Mouse (Mus musculus) intestine, embryonic 15.5 days (tissue): Measurements from ENCODE around the gene Rec114. TPM values are rescaled to one million over a fixed set of nuclear protein-coding genes. Genes with fewer than 3 reads are reported as not detected.

Experiments used
- ATAC-seq: fragments of 200-750 bp; cut with Nextera tagmentation; 2 replicates; pipeline ENCODE4 v1.8.0; 2017; ENCODE audit warnings: moderate TSS enrichment, moderate library complexity
- H3K27ac ChIP-seq: fragments of 300-500 bp; sonication (generic); 2 replicates; pipeline ENCODE4 v1.5.1; 2015; ENCODE audit warnings: mild to moderate bottlenecking, inconsistent platforms
- H3K27me3 ChIP-seq: fragments of 300-500 bp; sonication (generic); replicated peaks from 2 replicates; pipeline ENCODE4 v1.6.1; 2015; ENCODE audit warnings: inconsistent platforms
- H3K36me3 ChIP-seq: fragments of 300-500 bp; sonication (generic); 2 replicates; pipeline ENCODE4 v1.6.1; 2015; ENCODE audit warnings: inconsistent platforms
- H3K4me1 ChIP-seq: fragments of 300-500 bp; sonication (generic); replicated peaks from 2 replicates; pipeline ENCODE4 v1.6.1; 2015; ENCODE audit warnings: inconsistent platforms
- H3K4me2 ChIP-seq: fragments of 300-500 bp; sonication (generic); replicated peaks from 2 replicates; pipeline ENCODE4 v1.6.1; 2015; ENCODE audit warnings: mild to moderate bottlenecking, inconsistent platforms
- H3K4me3 ChIP-seq: fragments of 300-500 bp; sonication (generic); replicated peaks from 2 replicates; pipeline ENCODE4 v1.5.1; 2015; ENCODE audit warnings: inconsistent platforms
- H3K9ac ChIP-seq: fragments of 300-500 bp; sonication (generic); 2 replicates; pipeline ENCODE4 v1.6.1; 2015; ENCODE audit warnings: inconsistent platforms
- H3K9me3 ChIP-seq: fragments of 300-500 bp; sonication (generic); 2 replicates; pipeline ENCODE4 v1.6.1; 2016; ENCODE audit warnings: inconsistent platforms
- WGBS: fragments of 180-500 bp; shearing (Covaris S2); methylation state at CpG from one replicate; pipeline ENCODE4 v1.1.7; 2015; 5-methylcytosine and 5-hydroxymethylcytosine counted together
- polyA plus RNA-seq: library from polyadenylated mRNA; unstranded; fragments of >200 nt; fragmentation: Nextera tagmentation; extraction: Ambion mirVana; gene quantifications from 2 replicates; pipeline ENCODE4 v1.2.1, GENCODE M21; 2015

Gene Rec114
- polyA plus RNA-seq, 1 experiment from 2014 or later: 2.6 TPM

DNA sequence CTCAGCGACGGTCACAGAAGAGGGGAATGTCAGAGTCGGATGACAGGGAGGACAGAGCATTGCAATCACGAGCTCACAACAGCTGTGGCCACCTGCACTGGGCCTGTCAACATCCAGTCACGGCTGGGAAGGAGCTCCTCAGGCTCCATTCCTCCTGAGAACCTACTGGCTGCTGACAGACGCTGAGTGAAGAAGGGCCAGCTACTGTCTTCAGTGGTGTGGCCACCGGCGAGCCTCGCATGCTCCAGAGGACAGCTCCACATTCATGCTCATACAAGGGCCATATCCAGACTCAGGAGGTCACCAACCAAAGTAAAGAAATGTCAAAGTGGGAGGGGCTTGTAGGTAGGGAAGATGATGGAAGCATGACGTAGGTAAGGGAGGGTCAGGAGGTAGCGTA, 36.0 kb downstream of the Rec114 start:
- H3K9me3 ChIP-seq: no peaks in the 10 kb centered on the region
- no peaks in the 10 kb centered on the region for H3K27me3 ChIP-seq
- no peak overlapping the region for H3K27ac ChIP-seq
- WGBS: 81% methylated on average over 11 of the region's 11 CpGs
- ATAC-seq: no peak
- H3K4me2 ChIP-seq: no peak overlapping the region
- no peak overlapping the region for H3K9ac ChIP-seq
- H3K4me3 ChIP-seq: no peak overlapping the region
- no peaks in the 10 kb centered on the region for H3K4me1 ChIP-seq
- H3K36me3 ChIP-seq: no peaks in the 10 kb centered on the region

DNA sequence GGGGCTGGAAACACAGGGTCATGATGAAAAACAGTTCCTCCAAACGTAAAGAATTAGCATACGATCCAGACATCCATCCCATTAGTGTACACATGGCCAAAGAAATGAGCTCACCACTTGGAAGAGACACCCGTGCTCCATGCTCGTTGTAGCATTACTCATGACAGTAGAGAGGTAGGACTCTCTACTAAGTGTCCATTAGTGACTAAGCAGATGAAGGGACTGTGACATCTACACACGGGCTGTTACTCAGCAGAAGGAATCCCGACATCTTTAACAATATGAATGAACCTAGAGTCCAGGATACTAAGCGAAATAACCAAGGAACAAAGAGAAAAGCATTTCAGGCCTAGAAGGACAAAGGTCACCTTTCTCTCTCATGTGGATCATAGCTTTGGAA, 37.7 kb downstream of the Rec114 start:
- Histone ChIP-seq H3K9ac (no peak overlapping the region), H3K4me2 (no peak overlapping the region), H3K9me3 (no peaks in the 10 kb centered on the region), H3K4me1 (no peaks in the 10 kb centered on the region), H3K27ac (no peak overlapping the region), H3K4me3 (no peak overlapping the region), H3K27me3 (no peaks in the 10 kb centered on the region), H3K36me3 (no peaks in the 10 kb centered on the region)
- 60% methylated on average over 7 of the region's 7 CpGs for WGBS
- ATAC-seq: no peak

DNA sequence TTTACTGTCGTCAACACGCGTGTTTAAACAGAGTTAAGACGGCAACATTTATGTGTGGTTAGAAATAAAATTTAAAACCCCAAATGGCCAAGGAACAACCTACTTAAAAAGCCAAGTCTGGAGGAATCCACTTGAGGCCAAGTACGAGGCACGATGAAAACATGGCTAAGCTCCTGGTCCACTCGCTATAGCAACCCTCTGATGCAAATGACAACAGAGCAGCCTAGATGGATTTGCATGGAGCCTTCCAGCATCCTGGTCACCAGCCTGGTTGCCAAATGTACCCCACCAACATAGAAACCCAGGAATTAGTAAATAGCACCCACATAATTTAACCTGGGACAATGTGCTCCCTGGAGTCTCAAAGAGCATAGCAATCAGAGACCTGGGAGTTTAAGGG, 40.0 kb downstream of the Rec114 start:
- no peak for ATAC-seq
- no peak overlapping the region for H3K4me3 ChIP-seq
- no peaks in the 10 kb centered on the region for H3K9me3 ChIP-seq
- no peaks in the 10 kb centered on the region for H3K4me1 ChIP-seq
- H3K27ac ChIP-seq: no peak overlapping the region
- 85% methylated on average over 7 of the region's 7 CpGs for WGBS
- no peak overlapping the region for H3K9ac ChIP-seq
- no peaks in the 10 kb centered on the region for H3K27me3 ChIP-seq
- H3K4me2 ChIP-seq: no peak overlapping the region
- no peaks in the 10 kb centered on the region for H3K36me3 ChIP-seq

DNA sequence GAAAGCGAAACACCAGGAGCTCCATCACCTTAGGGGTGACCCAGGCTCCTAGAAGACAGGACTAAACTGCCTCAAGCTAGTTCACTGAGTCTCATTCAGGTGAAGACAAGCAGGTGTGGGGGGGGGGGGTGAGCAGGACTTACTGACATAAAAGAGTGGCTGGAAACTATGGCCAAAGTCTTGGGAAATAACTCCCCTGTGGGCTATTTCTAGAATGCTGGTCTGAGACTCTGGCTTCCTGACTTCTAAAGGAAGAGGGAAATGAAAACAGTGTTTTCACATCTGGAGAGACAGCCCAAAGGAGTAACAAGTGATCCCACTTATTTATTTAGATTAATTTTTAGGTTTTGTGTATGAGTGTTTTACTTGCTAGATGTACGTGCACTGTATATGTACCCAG, 42.0 kb downstream of the Rec114 start:
- Histone ChIP-seq H3K9me3 (no peaks in the 10 kb centered on the region), H3K36me3 (no peaks in the 10 kb centered on the region), H3K9ac (no peak overlapping the region), H3K4me1 (no peaks in the 10 kb centered on the region), H3K4me2 (no peak overlapping the region), H3K27ac (no peak overlapping the region), H3K27me3 (no peaks in the 10 kb centered on the region), H3K4me3 (no peak overlapping the region)
- WGBS: 86% methylated on average over 2 of the region's 2 CpGs
- no peak for ATAC-seq

DNA sequence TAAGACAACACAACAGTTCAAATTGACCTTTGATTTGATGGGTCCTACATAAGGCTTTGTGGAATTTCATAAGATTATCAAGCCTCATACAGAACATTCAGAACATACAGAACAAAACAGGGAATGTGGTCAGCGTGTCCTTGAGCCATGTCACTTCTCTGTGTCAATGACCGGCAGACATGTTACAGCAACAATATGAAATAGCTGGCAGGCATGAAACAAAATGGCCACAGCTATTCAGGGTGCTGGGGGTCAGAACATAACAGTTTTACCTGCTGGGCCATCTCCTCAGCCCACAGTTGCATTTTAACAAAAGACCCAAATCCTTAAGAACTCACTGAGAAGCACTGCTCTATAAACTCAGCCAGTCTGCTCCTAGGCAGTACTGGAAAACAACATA, 45.3 kb downstream of the Rec114 start:
- no peaks in the 10 kb centered on the region for H3K36me3 ChIP-seq
- H3K27ac ChIP-seq: no peak overlapping the region
- no peak overlapping the region for H3K4me3 ChIP-seq
- WGBS: 95% methylated on average over 2 of the region's 2 CpGs
- no peak for ATAC-seq
- H3K4me1 ChIP-seq: no peaks in the 10 kb centered on the region
- no peak overlapping the region for H3K9ac ChIP-seq
- H3K9me3 ChIP-seq: no peaks in the 10 kb centered on the region
- H3K4me2 ChIP-seq: no peak overlapping the region
- H3K27me3 ChIP-seq: no peaks in the 10 kb centered on the region

DNA sequence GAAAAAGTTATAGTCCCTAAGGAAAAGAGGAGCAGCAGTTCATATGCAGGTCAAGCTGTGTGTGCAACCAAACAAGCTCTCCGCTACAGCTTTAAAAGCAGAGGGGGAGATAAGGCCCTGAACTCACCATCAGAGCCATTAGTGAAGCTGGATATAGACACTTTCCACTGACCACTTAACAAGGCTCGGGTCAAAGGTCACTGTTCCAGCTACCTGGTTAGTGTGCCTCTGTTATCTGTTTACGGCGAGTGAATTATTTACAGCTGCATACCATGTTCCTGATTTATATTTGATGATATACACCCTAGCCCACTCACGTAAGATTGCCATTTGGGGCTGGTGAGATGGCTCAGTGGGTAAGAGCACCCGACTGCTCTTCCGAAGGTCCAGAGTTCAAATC, 52.3 kb downstream of the Rec114 start:
- Histone ChIP-seq H3K4me1 (no peaks in the 10 kb centered on the region), H3K27me3 (no peaks in the 10 kb centered on the region), H3K9me3 (no peaks in the 10 kb centered on the region), H3K9ac (no peak overlapping the region), H3K4me3 (no peak overlapping the region), H3K36me3 (no peaks in the 10 kb centered on the region), H3K27ac (no peak overlapping the region), H3K4me2 (no peak overlapping the region)
- WGBS: 66% methylated on average over 7 of the region's 7 CpGs
- ATAC-seq: no peak

DNA sequence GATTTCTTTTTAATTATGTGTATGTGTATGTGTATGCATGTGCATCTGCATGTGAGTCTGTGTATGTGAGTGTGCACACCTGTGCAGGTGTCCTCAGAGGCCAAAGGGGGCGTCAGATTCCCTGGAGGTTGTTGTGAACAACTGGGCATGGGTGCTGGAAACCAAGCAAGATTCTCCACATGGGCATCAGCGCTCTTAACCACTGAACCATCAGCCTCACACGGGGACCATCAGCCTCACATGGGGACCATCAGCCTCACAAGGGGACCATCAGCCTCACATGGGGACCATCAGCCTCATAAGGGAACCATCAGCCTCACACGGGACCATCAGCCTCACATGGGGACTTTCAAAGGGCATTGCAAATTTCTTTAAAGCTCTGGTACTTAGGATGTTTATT, 53.1 kb downstream of the Rec114 start:
- no peaks in the 10 kb centered on the region for H3K9me3 ChIP-seq
- H3K4me2 ChIP-seq: no peak overlapping the region
- no peak overlapping the region for H3K9ac ChIP-seq
- H3K27me3 ChIP-seq: no peaks in the 10 kb centered on the region
- ATAC-seq: no peak
- H3K4me3 ChIP-seq: no peak overlapping the region
- H3K36me3 ChIP-seq: no peaks in the 10 kb centered on the region
- 83% methylated on average over 4 of the region's 4 CpGs for WGBS
- H3K27ac ChIP-seq: no peak overlapping the region
- no peaks in the 10 kb centered on the region for H3K4me1 ChIP-seq

DNA sequence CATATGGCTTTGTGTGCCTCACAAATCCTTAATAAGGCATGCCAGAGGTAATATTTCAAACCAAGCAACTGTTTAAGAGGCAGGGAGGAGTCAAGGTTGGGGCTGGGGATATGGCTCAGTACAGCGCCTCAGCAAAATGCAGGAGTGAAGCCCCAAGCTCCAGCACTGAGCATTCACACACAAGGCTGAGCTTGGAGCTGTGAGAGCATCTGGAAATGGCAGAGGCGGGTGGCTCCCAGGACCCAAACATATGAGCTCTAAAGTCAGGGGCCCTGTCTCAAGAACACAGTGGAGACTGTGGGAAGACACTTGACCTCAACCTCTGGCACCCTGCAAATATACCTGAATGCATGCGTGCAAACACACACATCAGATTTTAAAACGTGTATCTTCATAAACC, 55.7 kb downstream of the Rec114 start:
- H3K4me3 ChIP-seq: no peak overlapping the region
- ATAC-seq: no peak
- 66% methylated on average over 4 of the region's 4 CpGs for WGBS

DNA sequence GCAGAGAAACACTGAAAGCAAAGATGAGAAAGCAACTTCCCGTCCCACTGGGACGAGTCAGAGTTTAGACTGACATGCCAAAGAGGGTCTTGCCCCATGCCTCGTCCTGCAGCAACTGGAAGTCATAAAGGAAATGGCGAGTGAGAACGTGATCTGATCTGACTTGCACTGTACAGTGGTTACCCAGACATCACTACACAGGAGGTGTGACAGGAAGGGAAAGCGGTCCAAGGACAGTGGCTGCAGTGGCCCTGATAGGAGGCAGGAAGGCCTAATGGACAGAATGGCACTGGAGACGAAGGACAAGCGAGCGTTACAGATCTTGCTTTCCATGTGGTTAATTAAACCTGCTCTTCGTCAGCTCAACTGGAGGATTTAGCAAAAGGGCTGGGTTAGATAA, 58.5 kb downstream of the Rec114 start:
- no peak overlapping the region for H3K9ac ChIP-seq
- no peak overlapping the region for H3K4me2 ChIP-seq
- H3K36me3 ChIP-seq: no peaks in the 10 kb centered on the region
- H3K4me3 ChIP-seq: no peak overlapping the region
- no peak for ATAC-seq
- H3K27me3 ChIP-seq: no peaks in the 10 kb centered on the region
- H3K4me1 ChIP-seq: no peaks in the 10 kb centered on the region
- H3K9me3 ChIP-seq: no peaks in the 10 kb centered on the region
- 87% methylated on average over 10 of the region's 10 CpGs for WGBS
- H3K27ac ChIP-seq: no peak overlapping the region

More for the DNA sequence above, 55.7 kb downstream of the Rec114 start:
- Histone ChIP-seq H3K9ac (no peak overlapping the region), H3K4me1 (no peaks in the 10 kb centered on the region), H3K27ac (no peak overlapping the region), H3K9me3 (no peaks in the 10 kb centered on the region), H3K36me3 (no peaks in the 10 kb centered on the region), H3K4me2 (no peak overlapping the region), H3K27me3 (no peaks in the 10 kb centered on the region)

DNA sequence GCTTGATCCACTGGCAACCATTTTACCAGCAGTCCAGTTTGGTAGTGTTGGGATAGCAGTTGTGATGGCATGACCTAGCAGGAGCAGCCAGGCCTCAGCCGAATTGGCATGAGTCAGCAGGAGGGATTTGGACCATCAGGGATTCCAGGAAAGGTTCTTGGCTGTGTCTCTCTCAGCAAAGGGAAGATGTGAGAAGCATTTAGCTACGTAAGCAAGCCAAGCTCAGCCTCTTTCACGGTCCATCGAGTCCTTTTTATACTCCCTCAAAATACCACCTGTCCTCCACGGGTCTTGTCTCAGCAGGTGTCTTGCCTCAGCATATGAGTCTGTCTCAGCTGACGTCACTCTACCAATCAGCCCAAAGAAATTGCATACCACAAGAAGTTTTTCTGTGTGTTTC, 60.4 kb downstream of the Rec114 start:
- no peak for ATAC-seq
- H3K27me3 ChIP-seq: no peaks in the 10 kb centered on the region
- H3K4me3 ChIP-seq: no peak overlapping the region
- H3K4me1 ChIP-seq: no peaks in the 10 kb centered on the region
- WGBS: 63% methylated on average over 6 of the region's 6 CpGs
- H3K4me2 ChIP-seq: no peak overlapping the region
- H3K9me3 ChIP-seq: no peaks in the 10 kb centered on the region
- H3K9ac ChIP-seq: no peak overlapping the region
- no peaks in the 10 kb centered on the region for H3K36me3 ChIP-seq
- H3K27ac ChIP-seq: no peak overlapping the region

DNA sequence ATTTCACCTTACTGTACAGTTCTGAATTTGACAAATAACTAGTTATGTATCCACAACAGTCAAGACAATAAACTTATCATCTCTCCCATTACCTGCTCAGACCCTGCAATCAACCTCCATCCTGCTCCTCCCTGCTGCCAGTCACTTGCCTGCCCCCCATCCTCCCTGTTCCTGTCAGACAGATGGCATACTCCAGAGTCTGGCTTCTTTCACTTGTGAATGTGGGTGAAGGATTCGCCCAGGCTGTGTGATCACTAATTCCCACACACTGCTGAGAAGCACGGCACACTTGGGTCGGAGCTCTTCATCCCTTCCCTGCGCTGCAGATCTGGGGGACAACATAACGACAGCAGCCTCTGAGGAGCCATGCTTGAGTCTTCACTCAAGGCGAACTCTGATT, 61.7 kb downstream of the Rec114 start:
- Histone ChIP-seq H3K27ac (no peak overlapping the region), H3K4me3 (no peak overlapping the region), H3K36me3 (no peaks in the 10 kb centered on the region), H3K4me2 (no peak overlapping the region), H3K9me3 (no peaks in the 10 kb centered on the region), H3K4me1 (no peaks in the 10 kb centered on the region), H3K9ac (no peak overlapping the region), H3K27me3 (no peaks in the 10 kb centered on the region)
- ATAC-seq: no peak
- 53% methylated on average over 6 of the region's 6 CpGs for WGBS

DNA sequence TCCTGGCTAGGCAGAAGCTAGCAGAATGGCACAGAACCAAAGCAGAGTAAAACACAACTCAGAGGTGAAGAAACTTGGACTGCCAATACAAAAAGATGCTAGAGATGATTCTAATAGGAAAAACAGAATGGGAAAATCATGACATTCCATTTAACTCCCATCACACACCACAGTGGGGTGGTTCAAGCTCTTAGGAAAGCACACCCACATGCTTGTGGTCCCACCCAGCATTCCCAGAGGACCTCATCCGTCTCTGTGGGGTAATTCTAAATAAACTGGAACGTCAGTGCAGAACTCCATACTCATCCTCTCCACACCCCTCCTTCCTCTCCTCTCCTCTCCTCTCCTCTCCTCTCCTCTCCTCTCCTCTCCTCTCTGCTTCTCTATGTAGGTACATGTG, 62.4 kb downstream of the Rec114 start:
- Histone ChIP-seq H3K4me3 (no peak overlapping the region), H3K4me1 (no peaks in the 10 kb centered on the region), H3K27me3 (no peaks in the 10 kb centered on the region), H3K4me2 (no peak overlapping the region), H3K36me3 (no peaks in the 10 kb centered on the region), H3K27ac (no peak overlapping the region), H3K9me3 (no peaks in the 10 kb centered on the region), H3K9ac (no peak overlapping the region)
- ATAC-seq: no peak
- WGBS: 37% methylated on average over 2 of the region's 2 CpGs

DNA sequence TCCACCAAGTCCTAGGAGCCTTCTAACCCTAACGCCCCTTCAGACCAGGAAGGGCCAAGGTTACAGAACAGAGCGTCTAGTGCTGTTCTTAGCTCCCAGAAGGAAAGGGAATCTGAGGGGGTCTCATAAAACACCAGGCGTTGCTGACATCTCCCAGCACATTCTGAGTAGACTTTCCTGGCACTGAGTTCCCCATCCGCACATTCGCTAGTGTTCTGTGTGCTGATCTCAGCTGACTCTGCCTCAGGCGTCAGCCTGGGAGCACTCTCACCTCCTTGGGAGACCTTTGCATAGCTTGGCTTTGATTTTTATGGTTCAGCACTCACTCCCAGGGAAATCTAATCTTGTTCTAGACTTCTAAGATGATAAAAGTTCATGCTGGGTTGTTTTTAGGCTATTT, 68.4 kb downstream of the Rec114 start:
- Histone ChIP-seq H3K36me3 (no peaks in the 10 kb centered on the region), H3K4me2 (no peak overlapping the region), H3K4me3 (no peak overlapping the region), H3K9me3 (no peaks in the 10 kb centered on the region), H3K4me1 (no peaks in the 10 kb centered on the region), H3K27me3 (no peaks in the 10 kb centered on the region), H3K27ac (no peak overlapping the region), H3K9ac (no peak overlapping the region)
- ATAC-seq: no peak
- WGBS: 52% methylated on average over 6 of the region's 6 CpGs

DNA sequence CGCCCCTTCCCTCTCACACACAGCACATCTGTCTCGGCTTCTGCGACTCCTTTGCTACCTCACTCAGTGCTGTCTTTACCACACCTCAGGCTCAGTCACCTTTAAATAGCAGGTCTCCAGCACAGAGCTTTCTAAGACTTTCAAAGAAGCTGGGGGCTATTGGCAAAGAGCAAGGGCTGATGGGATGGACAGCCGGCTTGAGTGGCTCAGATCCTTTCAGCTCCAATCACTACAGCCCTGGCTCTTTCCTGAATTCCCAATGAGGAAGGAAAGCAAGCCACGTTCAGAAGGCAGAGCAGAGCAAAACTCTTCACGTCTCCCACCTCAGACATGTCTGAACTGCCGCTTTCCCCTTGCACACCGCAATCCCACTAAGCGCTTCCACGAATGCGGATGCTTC, 69.0 kb downstream of the Rec114 start:
- Histone ChIP-seq H3K27ac (no peak overlapping the region), H3K36me3 (no peaks in the 10 kb centered on the region), H3K9ac (no peak overlapping the region), H3K4me2 (no peak overlapping the region), H3K9me3 (no peaks in the 10 kb centered on the region), H3K27me3 (no peaks in the 10 kb centered on the region), H3K4me1 (no peaks in the 10 kb centered on the region), H3K4me3 (no peak overlapping the region)
- 76% methylated on average over 11 of the region's 11 CpGs for WGBS
- no peak for ATAC-seq
